Mouse (Mus musculus) MEL (cell line): ENCODE results near the gene Nfe2. TPM values are rescaled to one million over a fixed set of nuclear protein-coding genes. Genes with fewer than 3 reads are reported as not detected.
"Not testable (repeated sequence)": the region's sequence is repeated elsewhere in the genome, so short reads cannot be mapped to it uniquely, and the experiment has no call there.

Experiments used
- DNase-seq: peaks from one replicate; pipeline ENCODE4 v3.0.0; 2011; ENCODE audit warnings: low read depth, low spot score
- H3K27ac ChIP-seq: 2 replicates; pipeline ENCODE4 v1.5.1; 2012; ENCODE audit warnings: low read depth, mild to moderate bottlenecking, control low read depth, low read length, moderate library complexity; ENCODE audit not compliant: control insufficient read depth
- H3K27me3 ChIP-seq, 2 experiments: fragments of 150-350 bp in 1 of 2; sonication (generic) in 1 of 2; 2 replicates each; pipeline ENCODE4 v1.6.1; 2012; ENCODE audit warnings: low read length in 2 of 2, mild to moderate bottlenecking in 2 of 2, improper control_type of control experiment in 1 of 2, moderate library complexity in 1 of 2; ENCODE audit not compliant: insufficient read depth in 2 of 2, control insufficient read depth in 1 of 2
- H3K36me3 ChIP-seq, 2 experiments: 2 replicates each; pipeline ENCODE4 v1.6.1; 2012 to 2014; ENCODE audit warnings: low read length in 2 of 2, improper control_type of control experiment in 1 of 2, inconsistent platforms in 1 of 2, mild to moderate bottlenecking in 1 of 2; ENCODE audit not compliant: insufficient read depth in 2 of 2, control insufficient read depth in 1 of 2
- H3K4me1 ChIP-seq, 2 experiments: fragments of 150-350 bp in 1 of 2; sonication (generic) in 1 of 2; 2 replicates each; pipeline ENCODE4 v1.6.1; 2012; ENCODE audit warnings: low read length in 2 of 2, improper control_type of control experiment in 1 of 2, mild to moderate bottlenecking in 1 of 2; ENCODE audit not compliant: insufficient read depth in 2 of 2, control insufficient read depth in 1 of 2
- H3K4me3 ChIP-seq, 2 experiments: fragments of 150-350 bp in 1 of 2; sonication (generic) in 1 of 2; 2 replicates each; pipeline ENCODE4 v1.5.1; 2012; ENCODE audit warnings: low read depth in 2 of 2, low read length in 2 of 2, mild to moderate bottlenecking in 2 of 2, moderate library complexity in 2 of 2, control low read depth in 1 of 2, improper control_type of control experiment in 1 of 2; ENCODE audit not compliant: control insufficient read depth in 1 of 2, insufficient read depth in 1 of 2
- H3K79me2 ChIP-seq: 2 replicates; pipeline ENCODE4 v1.6.1; 2012; ENCODE audit warnings: mild to moderate bottlenecking, low read length, moderate library complexity; ENCODE audit not compliant: control insufficient read depth, poor library complexity, insufficient read depth
- H3K9ac ChIP-seq: 2 replicates; pipeline ENCODE4 v1.6.1; 2012; ENCODE audit warnings: low read depth, mild to moderate bottlenecking, control low read depth, low read length, moderate library complexity; ENCODE audit not compliant: control insufficient read depth, poor library complexity, severe bottlenecking
- H3K9me3 ChIP-seq: fragments of 150-350 bp; sonication (generic); replicated peaks from 2 replicates; pipeline ENCODE4 v1.6.1; 2012; ENCODE audit warnings: mild to moderate bottlenecking, low read length, improper control_type of control experiment, moderate library complexity; ENCODE audit not compliant: insufficient read depth
- BHLHE40 ChIP-seq: IDR thresholded peaks from 2 replicates; pipeline ENCODE4 v1.6.1; 2012; ENCODE audit warnings: low read depth, mild to moderate bottlenecking, inconsistent platforms, low read length, improper control_type of control experiment, borderline replicate concordance
- CTCF ChIP-seq, 3 experiments: IDR thresholded peaks in 2 of 3; conservative IDR thresholded peaks in 1 of 3; 2 replicates each; pipeline ENCODE4 v1.5.1; 2011 to 2012; ENCODE audit warnings: low read length in 3 of 3, low read depth in 2 of 3, mild to moderate bottlenecking in 2 of 3, improper control_type of control experiment in 1 of 3, inconsistent platforms in 1 of 3, mixed read lengths in 1 of 3, moderate library complexity in 1 of 3; ENCODE audit not compliant: control insufficient read depth in 1 of 3, insufficient read depth in 1 of 3, poor library complexity in 1 of 3, severe bottlenecking in 1 of 3
- ELF1 ChIP-seq: IDR thresholded peaks from 2 replicates; pipeline ENCODE4 v1.6.1; 2014; ENCODE audit warnings: low read depth, mild to moderate bottlenecking, inconsistent platforms, low read length, improper control_type of control experiment, moderate library complexity
- EP300 ChIP-seq, 2 experiments: IDR thresholded peaks; 2 replicates each; pipeline ENCODE4 v1.6.1; 2011; ENCODE audit warnings: improper control_type of control experiment in 2 of 2, low read length in 2 of 2, low read depth in 1 of 2, mild to moderate bottlenecking in 1 of 2
- GATA1 ChIP-seq: IDR thresholded peaks from 2 replicates; pipeline ENCODE4 v1.6.1; 2011; ENCODE audit warnings: low read depth, low read length, improper control_type of control experiment
- HCFC1 ChIP-seq: IDR thresholded peaks from 2 replicates; pipeline ENCODE4 v1.6.1; 2012; ENCODE audit warnings: low read depth, mild to moderate bottlenecking, inconsistent platforms, low read length, improper control_type of control experiment, moderate library complexity
- JUND ChIP-seq: IDR thresholded peaks from 2 replicates; pipeline ENCODE4 v1.6.1; 2011; ENCODE audit warnings: low read depth, mild to moderate bottlenecking, improper control_type of control experiment, low read length
- MAX ChIP-seq: IDR thresholded peaks from 2 replicates; pipeline ENCODE4 v1.6.1; 2011; ENCODE audit warnings: low read length, improper control_type of control experiment
- MYC ChIP-seq: IDR thresholded peaks from 2 replicates; pipeline ENCODE4 v1.6.1; 2011; ENCODE audit warnings: low read depth, mild to moderate bottlenecking, low read length, improper control_type of control experiment, moderate library complexity
- NELFE ChIP-seq: IDR thresholded peaks from 2 replicates; pipeline ENCODE4 v1.6.1; 2011; ENCODE audit warnings: low read depth, low read length, improper control_type of control experiment
- POLR2AphosphoS2 ChIP-seq: IDR thresholded peaks from 2 replicates; pipeline ENCODE4 v1.6.1; 2011; ENCODE audit warnings: low read length, improper control_type of control experiment
- POLR2AphosphoS5 ChIP-seq: IDR thresholded peaks from 2 replicates; pipeline ENCODE4 v1.6.1; 2012; ENCODE audit warnings: low read depth, borderline replicate concordance, mild to moderate bottlenecking, inconsistent platforms, low read length, moderate library complexity, mixed read lengths
- RAD21 ChIP-seq: IDR thresholded peaks from 2 replicates; pipeline ENCODE4 v1.6.1; 2011; ENCODE audit warnings: mild to moderate bottlenecking, low read depth, low read length, improper control_type of control experiment
- RCOR1 ChIP-seq: IDR thresholded peaks from 2 replicates; pipeline ENCODE4 v1.6.1; 2012; ENCODE audit warnings: low read depth, mild to moderate bottlenecking, inconsistent platforms, low read length, improper control_type of control experiment
- SMC3 ChIP-seq: IDR thresholded peaks from 2 replicates; pipeline ENCODE4 v1.6.1; 2011; ENCODE audit warnings: low read depth, low read length, improper control_type of control experiment
- TAL1 ChIP-seq: IDR thresholded peaks from 2 replicates; pipeline ENCODE4 v1.6.1; 2012; ENCODE audit warnings: mild to moderate bottlenecking, inconsistent platforms, low read length, moderate library complexity, mixed read lengths
- TBP ChIP-seq: IDR thresholded peaks from 2 replicates; pipeline ENCODE4 v1.8.0; 2011; ENCODE audit warnings: low read depth, low read length, improper control_type of control experiment
- UBTF ChIP-seq: IDR thresholded peaks from 2 replicates; pipeline ENCODE4 v1.6.1; 2012; ENCODE audit warnings: low read depth, mild to moderate bottlenecking, inconsistent platforms, low read length, improper control_type of control experiment, moderate library complexity, borderline replicate concordance; ENCODE audit not compliant: insufficient read depth
- USF2 ChIP-seq, 2 experiments: IDR thresholded peaks; 2 replicates each; pipeline ENCODE4 v1.6.1; 2011 to 2012; ENCODE audit warnings: improper control_type of control experiment in 2 of 2, low read length in 2 of 2, borderline replicate concordance in 1 of 2, inconsistent platforms in 1 of 2, low read depth in 1 of 2, mild to moderate bottlenecking in 1 of 2; ENCODE audit not compliant: insufficient read depth in 1 of 2
- ZC3H11A ChIP-seq: IDR thresholded peaks from 2 replicates; pipeline ENCODE4 v1.6.1; 2012; ENCODE audit warnings: low read depth, mild to moderate bottlenecking, inconsistent platforms, low read length, improper control_type of control experiment
- ZMIZ1 ChIP-seq: IDR thresholded peaks from 2 replicates; pipeline ENCODE4 v1.6.1; 2012; ENCODE audit warnings: low read depth, mild to moderate bottlenecking, inconsistent platforms, low read length, improper control_type of control experiment, moderate library complexity
- ZNF384 ChIP-seq: IDR thresholded peaks from 2 replicates; pipeline ENCODE4 v1.6.1; 2012; ENCODE audit warnings: low read depth, mild to moderate bottlenecking, inconsistent platforms, low read length, improper control_type of control experiment
- polyA plus RNA-seq, 2 experiments: library from polyadenylated mRNA; stranded (reverse) in 1 of 2; unstranded in 1 of 2; fragments of >175 nt in 1 of 2; fragments of >200 nt in 1 of 2; gene quantifications; 2 replicates each; pipeline versions ENCODE4 v1.2.1 to v1.2.4; 2012; ENCODE audit warnings: low replicate concordance in 2 of 2, low read depth in 1 of 2; ENCODE audit not compliant: insufficient read length in 2 of 2, insufficient read depth in 1 of 2, missing spikeins in 1 of 2
- total RNA-seq: library from RNA; depleted of rRNA; stranded (reverse); fragments of 300-350 nt; gene quantifications from 2 replicates; pipeline ENCODE4 v1.2.3, GENCODE M21; 2012

Gene Nfe2
- total and polyA plus RNA-seq, 3 experiments = 74.6 to 103 TPM; not detected in 1

DNA sequence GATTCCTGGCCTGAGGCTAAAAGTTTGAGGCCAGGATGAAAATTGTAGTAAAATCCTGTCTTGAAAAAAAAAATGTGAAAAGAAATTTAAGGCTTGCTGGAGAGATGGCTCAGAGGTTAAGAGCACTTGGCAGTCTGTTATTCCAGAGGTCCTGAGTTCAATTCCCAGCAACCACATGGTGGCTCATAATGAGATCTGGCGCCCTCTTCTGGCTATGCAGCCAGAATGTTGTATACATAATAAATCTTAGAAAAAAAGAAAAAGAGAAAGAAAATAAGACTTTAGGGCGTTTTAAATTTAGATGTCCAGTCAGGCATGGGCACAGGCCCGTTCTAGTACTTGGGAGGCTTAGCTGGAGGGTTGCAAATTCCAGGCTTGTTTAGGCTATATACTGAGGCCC, 21.5 kb upstream of the Nfe2 start:
- peaks cover 15% of the 10 kb centered on the region for H3K79me2 ChIP-seq
- TF ChIP-seq BHLHE40 (no peak), ZNF384 (peak; percentile 46; the same call in 1 of the 2 replicates), USF2 (IDR thresholded peaks at IDR 0.05; ENCODE audit: borderline replicate concordance in 1 of 2, insufficient read depth in 1 of 2, low read depth in 1 of 2, low read length in 2 of 2) (no peak), ZMIZ1 (no peak), MYC (0 out of 2 replicates have a peak, but pooled peaks have one; percentile 67), TAL1 (no peak), ZC3H11A (0 out of 2 replicates have a peak, but pooled peaks have one; percentile 4), ELF1 (no peak), NELFE (no peak), CTCF (IDR thresholded peaks at IDR 0.05 in 2 of 3, conservative IDR thresholded peaks at IDR 0.05 in 1 of 3; ENCODE audit: control insufficient read depth in 1 of 3, insufficient read depth in 1 of 3, low read depth in 2 of 3, low read length in 3 of 3, poor library complexity in 1 of 3, severe bottlenecking in 1 of 3) (peak; percentile 35 to 56 (median 46); a peak in 5 of 6 replicates), RCOR1 (no peak), MAX (0 out of 2 replicates have a peak, but pooled peaks have one; percentile 30), POLR2AphosphoS2 (no peak), POLR2AphosphoS5 (no peak), GATA1 (no peak), UBTF (no peak), RAD21 (peak; percentile 35), EP300 (IDR thresholded peaks at IDR 0.05; ENCODE audit: low read depth in 1 of 2, low read length in 2 of 2) (no peak), HCFC1 (no peak), SMC3 (peak; percentile 49)
- H3K27ac ChIP-seq = no peak overlapping the region
- H3K36me3 ChIP-seq = peaks cover 0 to 13% of the 10 kb centered on the region in 2 experiments; a peak in 2 of 4 replicates
- H3K4me1 ChIP-seq = peaks cover 2 to 9% of the 10 kb centered on the region in 2 experiments; a peak in 3 of 4 replicates
- peak; percentile 57 for DNase-seq
- H3K4me3 ChIP-seq = no peak overlapping the region
- H3K9me3 ChIP-seq = no peaks in the 10 kb centered on the region
- no peak overlapping the region for H3K9ac ChIP-seq
- no peaks in the 10 kb centered on the region for H3K27me3 ChIP-seq

DNA sequence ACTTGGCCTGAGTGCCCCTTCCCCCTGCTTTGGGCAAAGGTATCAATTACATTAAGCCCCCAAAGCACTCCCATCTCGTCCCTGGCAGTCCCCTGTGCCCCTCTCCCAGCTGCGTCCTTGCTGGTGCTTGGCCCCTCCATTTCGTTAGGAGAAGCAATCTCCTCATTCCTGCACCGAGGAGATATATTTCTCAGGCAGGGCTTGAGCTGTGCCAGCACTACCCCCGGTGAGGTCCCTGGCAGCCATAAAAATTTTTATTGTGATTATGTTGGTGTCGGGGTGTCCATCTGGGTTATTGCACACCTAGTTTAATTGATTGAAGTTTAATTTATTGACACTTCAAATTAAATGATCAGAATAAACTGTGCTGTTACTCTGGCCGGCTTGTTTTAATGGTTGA, 19.7 kb upstream of the Nfe2 start:
- Histone ChIP-seq H3K36me3 (peaks cover 0 to 22% of the 10 kb centered on the region in 2 experiments; a peak in 2 of 4 replicates), H3K27me3 (no peaks in the 10 kb centered on the region), H3K9ac (no peak overlapping the region), H3K79me2 (peaks cover 27% of the 10 kb centered on the region), H3K9me3 (no peaks in the 10 kb centered on the region), H3K4me3 (no peak overlapping the region), H3K27ac (no peak overlapping the region), H3K4me1 (peaks cover 2 to 15% of the 10 kb centered on the region in 2 experiments; a peak in 3 of 4 replicates)
- no peak for DNase-seq
- TF ChIP-seq POLR2AphosphoS2 (no peak), HCFC1 (no peak), JUND (no peak), TBP (no peak)

DNA sequence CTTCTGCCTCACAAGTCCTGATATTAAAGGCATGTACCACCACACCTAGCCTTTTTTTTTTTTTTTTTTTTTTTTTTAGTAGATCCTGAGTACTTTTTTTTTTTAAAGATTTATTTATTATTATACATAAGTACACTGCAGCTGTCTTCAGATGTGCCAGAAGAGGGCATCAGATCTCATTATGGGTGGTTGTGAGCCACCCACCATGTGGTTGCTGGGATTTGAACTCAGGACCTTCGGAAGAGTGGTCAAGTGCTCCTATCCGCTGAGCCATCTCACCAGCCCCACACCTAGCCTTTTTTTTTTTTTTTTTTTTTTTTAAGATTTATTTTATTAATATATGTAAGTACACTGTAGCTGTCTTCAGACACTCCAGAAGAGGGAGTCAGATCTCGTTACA, 17.7 kb upstream of the Nfe2 start:
- H3K27me3 ChIP-seq, H3K9me3 ChIP-seq, H3K9ac ChIP-seq, H3K27ac ChIP-seq, DNase-seq, H3K4me3 ChIP-seq: not testable (repeated sequence)
- peaks cover 30% of the 10 kb centered on the region for H3K79me2 ChIP-seq
- peaks cover 2 to 11% of the 10 kb centered on the region in 2 experiments; a peak in 2 of 4 replicates for H3K4me1 ChIP-seq
- H3K36me3 ChIP-seq = peaks cover 0 to 15% of the 10 kb centered on the region in 2 experiments; a peak in 2 of 4 replicates
